Mouse (Mus musculus) thymus, adult 2 months (tissue): ENCODE measurements around the gene Csnk1e. TPM values are rescaled to one million over a fixed set of nuclear protein-coding genes. Genes with fewer than 3 reads are reported as not detected.
"Not testable (repeated sequence)": the region's sequence is repeated elsewhere in the genome, so short reads cannot be mapped to it uniquely, and the experiment has no call there.

Source experiments
- DNase-seq: peaks from one replicate; pipeline ENCODE4 v3.0.0; 2021
- H3K27ac ChIP-seq: fragments of 200-500 bp; 2 replicates; pipeline ENCODE4 v1.5.1; 2012; ENCODE audit warnings: low read length, control low read depth; ENCODE audit not compliant: control insufficient read depth, insufficient read depth
- H3K27me3 ChIP-seq: fragments of 200-500 bp; 2 replicates; pipeline ENCODE4 v1.6.1; 2012; ENCODE audit warnings: mild to moderate bottlenecking, low read length, moderate library complexity, mixed read lengths; ENCODE audit not compliant: control insufficient read depth, insufficient read depth
- H3K36me3 ChIP-seq: fragments of 200-500 bp; 2 replicates; pipeline ENCODE4 v1.6.1; 2012; ENCODE audit warnings: mild to moderate bottlenecking, low read length, moderate library complexity; ENCODE audit not compliant: control insufficient read depth, insufficient read depth
- H3K4me1 ChIP-seq: fragments of 200-500 bp; replicated peaks from 2 replicates; pipeline ENCODE4 v1.6.1; 2012; ENCODE audit warnings: low read length; ENCODE audit not compliant: control insufficient read depth, insufficient read depth
- H3K4me3 ChIP-seq: fragments of 200-500 bp; 2 replicates; pipeline ENCODE4 v1.5.1; 2012; ENCODE audit warnings: mild to moderate bottlenecking, low read length, control low read depth, moderate library complexity; ENCODE audit not compliant: control insufficient read depth, insufficient read depth
- CTCF ChIP-seq: fragments of 200-500 bp; IDR thresholded peaks from 2 replicates; pipeline ENCODE4 v1.5.1; 2012; ENCODE audit warnings: mild to moderate bottlenecking, control low read depth, low read length, moderate library complexity, borderline replicate concordance; ENCODE audit not compliant: control insufficient read depth, poor library complexity, insufficient read depth; ENCODE audit errors: extremely low read depth
- POLR2A ChIP-seq: fragments of 200-500 bp; IDR thresholded peaks from 2 replicates; pipeline ENCODE4 v1.6.1; 2012; ENCODE audit warnings: mild to moderate bottlenecking, low read length, control low read depth, moderate library complexity; ENCODE audit not compliant: control insufficient read depth, poor library complexity, insufficient read depth; ENCODE audit errors: extremely low read depth
- WGBS: fragments of 180-500 bp; shearing (Covaris S2); methylation state at CpG from one replicate; pipeline ENCODE4 v1.1.7; 2018; 5-methylcytosine and 5-hydroxymethylcytosine counted together
- polyA plus RNA-seq: library from polyadenylated mRNA; depleted of rRNA; stranded (reverse); fragments of >200 nt; gene quantifications from 2 replicates; pipeline ENCODE4 v1.2.3, GENCODE M21; 2012

Csnk1e gene
- polyA plus RNA-seq, 1 experiment: 155 TPM

DNA sequence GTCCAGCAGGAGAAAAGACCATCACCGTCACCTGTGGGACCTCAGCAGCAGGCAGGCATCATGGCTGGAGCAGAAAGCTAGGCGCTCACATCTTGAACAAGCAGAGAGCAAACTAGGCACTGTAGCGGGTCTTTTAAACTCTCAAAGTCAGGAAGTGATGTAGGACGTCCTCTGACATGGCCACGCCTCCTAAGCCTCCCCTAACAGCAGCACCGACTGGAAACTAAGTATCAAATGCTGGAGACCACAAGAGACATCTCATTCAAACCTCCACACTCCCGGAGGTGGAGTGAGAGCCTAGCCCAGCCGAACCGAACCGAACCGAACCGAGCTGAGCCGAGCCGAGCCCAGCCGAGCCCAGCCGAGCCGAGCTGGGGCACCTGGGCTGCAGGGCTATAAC, 15.2 kb upstream of the Csnk1e start:
- no peak for TF ChIP-seq CTCF
- no peak for TF ChIP-seq POLR2A
- Histone ChIP-seq H3K4me3 (no peak overlapping the region), H3K27me3 (no peaks in the 10 kb centered on the region; the same call in 1 of the 2 replicates), H3K27ac (no peak overlapping the region), H3K36me3 (no peaks in the 10 kb centered on the region), H3K4me1 (no peaks in the 10 kb centered on the region)
- no peak for DNase-seq
- 40% methylated on average over 17 of the region's 17 CpGs for WGBS

DNA sequence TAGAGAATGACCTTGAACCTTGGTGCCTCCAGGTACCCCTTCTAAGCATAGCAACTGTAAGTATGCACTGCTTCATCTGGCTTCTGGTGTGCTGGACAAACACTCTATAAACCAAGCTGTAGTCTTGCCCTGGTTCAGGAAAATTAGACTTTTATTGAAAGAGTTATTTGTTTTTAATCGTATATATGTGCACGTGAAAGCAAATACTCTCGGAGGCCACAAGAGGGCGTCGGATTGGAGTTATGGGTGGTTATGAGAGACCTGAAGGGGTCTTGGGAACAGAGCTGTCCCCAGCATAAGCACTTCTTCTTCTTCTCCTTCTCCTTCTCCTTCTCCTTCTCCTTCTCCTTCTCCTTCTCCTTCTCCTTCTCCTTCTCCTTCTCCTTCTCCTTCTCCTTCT, 14.2 kb upstream of the Csnk1e start:
- Histone ChIP-seq H3K36me3 (no peaks in the 10 kb centered on the region), H3K27me3 (no peaks in the 10 kb centered on the region; the same call in 1 of the 2 replicates), H3K4me1 (no peaks in the 10 kb centered on the region), H3K4me3 (no peak overlapping the region), H3K27ac (no peak overlapping the region)
- DNase-seq: no peak
- TF ChIP-seq POLR2A (no peak), CTCF (no peak)
- 72% methylated on average over 5 of the region's 5 CpGs for WGBS

DNA sequence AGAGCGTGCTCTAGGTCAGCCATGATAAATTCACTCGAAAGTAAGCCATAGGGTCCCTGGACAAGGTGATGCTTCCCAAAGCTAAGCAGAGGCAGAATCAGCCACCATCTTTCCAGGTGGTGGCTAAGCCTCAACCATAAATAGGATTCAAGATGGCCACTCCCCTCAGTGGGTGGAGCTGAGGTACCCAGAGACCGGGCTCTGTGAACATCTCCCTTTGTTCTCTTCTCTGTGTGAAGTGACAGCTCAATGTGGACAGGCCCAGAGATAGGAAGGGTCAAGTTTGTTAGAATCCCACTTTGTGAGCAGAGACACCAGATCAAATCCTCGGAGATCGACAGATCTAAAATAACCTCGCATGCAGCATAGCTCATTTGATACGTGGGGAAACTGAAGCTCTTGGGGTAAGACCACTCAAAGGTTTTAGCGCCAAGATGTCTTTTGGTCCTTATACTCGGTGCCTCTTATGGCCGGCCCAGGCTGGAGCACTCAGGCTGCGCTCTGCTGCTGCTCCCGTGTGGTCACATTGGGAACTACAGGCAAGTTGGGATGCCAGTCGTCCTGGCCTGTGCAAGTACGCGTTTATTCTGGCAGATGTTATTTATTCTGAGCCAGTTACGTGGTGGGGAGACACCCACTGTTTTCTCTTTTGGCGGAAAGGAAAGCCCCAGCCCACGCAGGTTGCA, 11.4 kb upstream of the Csnk1e start:
- WGBS: 12% methylated on average over 18 of the region's 18 CpGs
- H3K36me3 ChIP-seq: no peaks in the 10 kb centered on the region
- no peak overlapping the region for H3K27ac ChIP-seq
- H3K4me1 ChIP-seq: no peaks in the 10 kb centered on the region
- no peak for TF ChIP-seq POLR2A
- peak; percentile 98 for TF ChIP-seq CTCF
- no peaks in the 10 kb centered on the region; the same call in 1 of the 2 replicates for H3K27me3 ChIP-seq
- no peak overlapping the region for H3K4me3 ChIP-seq
- peak; percentile 84 for DNase-seq

DNA sequence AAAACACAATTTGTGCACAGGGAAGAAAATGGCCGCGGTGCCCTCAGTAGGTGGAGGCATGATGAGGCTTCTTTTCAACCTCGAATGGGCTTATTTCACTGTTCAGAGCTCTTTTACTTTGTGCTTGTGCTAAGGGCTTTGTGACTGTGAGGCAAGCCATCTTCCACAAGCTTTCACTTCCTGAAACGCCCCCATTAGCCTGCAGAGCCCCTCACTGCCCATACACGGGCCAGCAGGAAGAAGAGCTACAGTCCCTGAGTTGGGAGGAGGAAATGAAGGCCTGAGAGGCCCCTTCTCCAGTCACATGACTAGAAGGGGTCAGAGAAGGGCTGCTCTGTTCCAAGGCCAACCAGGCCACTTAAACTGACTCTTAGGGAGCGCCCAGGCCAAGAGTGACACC, 1.2 kb upstream of the Csnk1e start:
- Histone ChIP-seq H3K36me3 (no peaks in the 10 kb centered on the region), H3K27ac (no peak overlapping the region), H3K27me3 (no peaks in the 10 kb centered on the region), H3K4me3 (no peak overlapping the region), H3K4me1 (peaks cover 13% of the 10 kb centered on the region)
- TF ChIP-seq POLR2A: no peak
- no peak for TF ChIP-seq CTCF
- WGBS: 67% methylated on average over 6 of the region's 6 CpGs
- DNase-seq: no peak

DNA sequence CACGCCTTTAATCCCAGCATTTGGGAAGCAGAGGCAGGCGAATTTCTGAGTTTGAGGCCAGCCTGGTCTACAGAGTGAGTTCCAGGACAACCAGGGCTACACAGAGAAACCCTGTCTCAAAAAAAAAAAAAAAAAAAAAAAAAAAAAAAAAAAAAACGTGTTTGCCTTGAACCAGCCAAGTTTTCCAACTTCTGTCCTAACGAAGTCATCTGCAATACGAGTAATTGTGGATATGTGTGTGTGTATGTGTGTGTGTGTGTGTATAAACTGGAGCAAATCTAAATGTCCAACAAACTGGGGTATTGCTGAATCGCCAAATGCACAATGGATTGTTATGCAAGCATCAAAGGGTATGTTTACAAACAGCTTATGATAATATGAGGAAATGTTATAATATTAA, 738 bp upstream of the Csnk1e start:
- peaks cover 13% of the 10 kb centered on the region for H3K4me1 ChIP-seq
- WGBS: 76% methylated on average over 6 of the region's 6 CpGs
- not testable (repeated sequence) for H3K4me3 ChIP-seq, DNase-seq, H3K36me3 ChIP-seq, H3K27ac ChIP-seq, H3K27me3 ChIP-seq

DNA sequence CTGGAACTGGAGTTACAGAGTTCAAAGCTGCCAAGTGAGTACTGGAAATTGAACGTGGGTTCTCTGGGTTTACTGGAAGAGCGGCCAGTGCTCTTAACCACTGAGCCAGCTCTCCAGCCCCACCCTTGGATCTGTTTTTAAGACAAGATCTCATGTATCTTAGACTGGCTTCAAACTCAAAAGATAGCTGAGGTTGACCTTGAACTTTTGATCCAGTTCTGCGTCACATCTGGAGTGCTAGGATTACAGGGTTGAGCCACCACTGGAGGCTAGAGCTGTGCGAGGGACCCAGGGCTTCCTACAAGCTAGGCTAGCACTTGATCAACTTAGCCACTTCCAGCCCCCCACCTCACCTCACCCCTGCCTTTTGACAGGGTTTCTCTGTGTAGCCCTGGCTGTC, 1.5 kb downstream of the Csnk1e start:
- Histone ChIP-seq H3K27ac (no peak overlapping the region), H3K36me3 (no peaks in the 10 kb centered on the region), H3K27me3 (no peaks in the 10 kb centered on the region), H3K4me1 (peaks cover 13% of the 10 kb centered on the region), H3K4me3 (no peak overlapping the region)
- TF ChIP-seq POLR2A (no peak), CTCF (no peak)
- 91% methylated on average over 4 of the region's 4 CpGs for WGBS
- no peak for DNase-seq

DNA sequence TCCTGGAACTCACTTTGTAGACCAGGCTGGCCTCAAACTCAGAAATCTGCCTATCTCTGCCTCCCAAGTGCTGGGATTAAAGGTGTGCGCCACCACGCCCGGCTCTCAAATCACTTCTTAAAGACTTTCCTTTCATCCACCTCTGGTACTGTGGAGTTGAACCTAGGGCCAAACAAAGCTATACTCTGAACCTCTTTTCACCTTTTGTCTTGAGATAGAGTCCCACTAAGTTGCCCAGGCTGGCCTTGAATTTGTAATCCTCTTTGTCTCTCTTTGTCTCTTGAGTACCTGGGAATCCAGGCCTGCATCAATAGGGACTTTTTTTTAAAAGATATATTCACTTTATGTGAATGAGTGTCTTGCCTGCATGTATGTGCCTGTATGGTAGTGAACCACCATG, 7.3 kb downstream of the Csnk1e start:
- Histone ChIP-seq H3K27me3 (no peaks in the 10 kb centered on the region), H3K36me3 (no peaks in the 10 kb centered on the region), H3K4me3 (no peak overlapping the region), H3K4me1 (peaks cover 3% of the 10 kb centered on the region), H3K27ac (no peak overlapping the region)
- TF ChIP-seq CTCF: no peak
- no peak for DNase-seq
- 94% methylated on average over 3 of the region's 3 CpGs for WGBS
